In genomic region chr5:17877044-17877443, GRCm38 (mm10) we compare ENCODE assay signal across 12 mouse cellular contexts. TPM values are rescaled to one million over a fixed set of nuclear protein-coding genes. Genes with fewer than 3 reads are reported as not detected.
DNase-seq lines count a peak whose midpoint lies in the region; ATAC-seq and TF ChIP-seq lines count a peak whose summit lies in the region.
"Had no signal": no experiment of that assay in that cellular context is flagged by ENCODE, and none has a peak within 500 bp of the region (broad histone marks: within the 10 kb centered on the region; RNA-seq: fewer than 3 reads in every experiment).

No protein-coding gene starts in this region.

- no peaks in the 10 kb centered on the region for H3K36me3 ChIP-seq in lung, embryonic 14.5 days (ENCODE audit: insufficient read depth)
- no peaks in the 10 kb centered on the region for H3K36me3 ChIP-seq in intestine, embryonic 15.5 days
- H3K36me3 ChIP-seq: neural tube, embryonic 13.5 days had no signal

- intact Hi-C loops in gastrocnemius, adult 2 months (cut with DNase I): no loop called here

- no peak for DNase-seq in gastrocnemius, adult 2 months
- DNase-seq in gastrocnemius, postnatal 25 days: no peak
- no peak for DNase-seq in lung, embryonic 14.5 days
- DNase-seq in lung, postnatal 10 days: no peak
- DNase-seq in adrenal gland, adult 8-10 months: no peak
- no peak for DNase-seq in ovary, postnatal 10 days (ENCODE audit: low spot score)
- DNase-seq: cerebellum, adult 2 months; embryo, embryonic 11 days; thymus, adult 2 months had no signal

- no peak overlapping the region for H3K4me2 ChIP-seq in lung, embryonic 14.5 days
- H3K4me2 ChIP-seq in intestine, embryonic 15.5 days (replicated peaks): no peak overlapping the region
- H3K4me2 ChIP-seq: neural tube, embryonic 13.5 days had no signal

- ATAC-seq in lung, embryonic 14.5 days (ENCODE audit: insufficient read depth): peak; percentile 38; the same call in 1 of the 2 replicates
- ATAC-seq in intestine, embryonic 15.5 days: peak; percentile 54; the same call in 1 of the 2 replicates
- peak; percentile 24; the same call in 1 of the 2 replicates for ATAC-seq in megakaryocyte, adult 5-6 weeks (ENCODE audit: poor library complexity, severe bottlenecking)

- TF ChIP-seq CTCF in gastrocnemius, adult 2 months (IDR thresholded peaks at IDR 0.05): no peak
- no peak for TF ChIP-seq CTCF in lung, embryonic 14.5 days (IDR thresholded peaks at IDR 0.05; ENCODE audit: low read depth)

- H3K9me3 ChIP-seq in lung, embryonic 14.5 days (ENCODE audit: low read depth, low read length): no peaks in the 10 kb centered on the region
- no peaks in the 10 kb centered on the region for H3K9me3 ChIP-seq in intestine, embryonic 15.5 days
- H3K9me3 ChIP-seq: neural tube, embryonic 13.5 days had no signal

- H3K27ac ChIP-seq in gastrocnemius, adult 2 months: peak overlapping the region; percentile 76
- H3K27ac ChIP-seq in lung, embryonic 14.5 days (ENCODE audit: low read depth): no peak overlapping the region
- no peak overlapping the region for H3K27ac ChIP-seq in intestine, embryonic 15.5 days
- H3K27ac ChIP-seq: neural tube, embryonic 13.5 days had no signal

- H3K9ac ChIP-seq in lung, embryonic 14.5 days: no peak overlapping the region
- H3K9ac ChIP-seq in intestine, embryonic 15.5 days: no peak overlapping the region
- H3K9ac ChIP-seq: neural tube, embryonic 13.5 days had no signal

- H3K27me3 ChIP-seq in lung, embryonic 14.5 days (ENCODE audit: insufficient read depth, low read length): no peaks in the 10 kb centered on the region
- H3K27me3 ChIP-seq in intestine, embryonic 15.5 days (replicated peaks): no peaks in the 10 kb centered on the region
- H3K27me3 ChIP-seq: neural tube, embryonic 13.5 days had no signal

- WGBS in lung, embryonic 14.5 days: 48% methylated on average over 7 of the region's 7 CpGs
- WGBS in intestine, embryonic 15.5 days: 70% methylated on average over 7 of the region's 7 CpGs

- no peak overlapping the region for H3K4me3 ChIP-seq in gastrocnemius, adult 2 months
- H3K4me3 ChIP-seq in lung, embryonic 14.5 days (ENCODE audit: low read depth, low read length): no peak overlapping the region
- no peak overlapping the region for H3K4me3 ChIP-seq in intestine, embryonic 15.5 days (replicated peaks)
- H3K4me3 ChIP-seq: neural tube, embryonic 13.5 days had no signal

- H3K4me1 ChIP-seq in lung, embryonic 14.5 days (ENCODE audit: insufficient read depth): no peaks in the 10 kb centered on the region
- H3K4me1 ChIP-seq in intestine, embryonic 15.5 days (replicated peaks): no peaks in the 10 kb centered on the region
- H3K4me1 ChIP-seq: neural tube, embryonic 13.5 days had no signal

RNA-seq across cellular contexts. Expression of gene Cd36, which starts 11.6 kb away (rescaled TPM):
- 100 to 1,000 TPM; 237 to 443 TPM for total RNA-seq in gastrocnemius, adult 2 months (2021)
- 100 to 1,000 TPM; 257 to 289 TPM for total RNA-seq in gastrocnemius, postnatal 25 days (2021)
- polyA plus RNA-seq in lung, embryonic 14.5 days (2014; fragmentation: Nextera tagmentation; extraction: Ambion mirVana): 7.6 and 9.7 TPM in 2 replicates
- 31.6 and 32.8 TPM in 2 replicates for polyA plus RNA-seq in intestine, embryonic 15.5 days (2015; fragmentation: Nextera tagmentation; extraction: Ambion mirVana)
- total RNA-seq in megakaryocyte, adult 5-6 weeks (2015): 5.0 and 11.1 TPM in 2 replicates
- 4.3 and 6.0 TPM in 2 replicates for total RNA-seq in megakaryocyte, adult 5-6 weeks (2017)
- total RNA-seq in adrenal gland, adult 8-10 months (2022): 100 to 1,000 TPM; 238 to 581 (median 508) TPM

Comparison
In these comparisons a context has a peak if more than half of its experiments do, and no peak if none do; other contexts are left out.
1. RNA of gene Cd36, which starts 11.6 kb away (total RNA-seq): 238 to 581 TPM in adrenal gland, adult 8-10 months, 237 to 443 TPM in gastrocnemius, adult 2 months and 257 to 289 TPM in gastrocnemius, postnatal 25 days; 4.3 to 11.1 TPM in megakaryocyte, adult 5-6 weeks; every median in the first group is over 10 times any median in the second.
2. Peak in every context shown above with its lines, with median percentiles within 50 percentile points of each other: ATAC-seq.